ENCODE assay signal across 20 mouse cellular contexts in genomic region chr14:26973089-26973488, GRCm38 (mm10). TPM values are rescaled to one million over a fixed set of nuclear protein-coding genes. Genes with fewer than 3 reads are reported as not detected.
A peak's percentile ranks its signal among the peaks of the same experiment; 100 is the strongest.
DNase-seq lines count a peak whose midpoint lies in the region; ATAC-seq and TF ChIP-seq lines count a peak whose summit lies in the region.
"Had no signal": no experiment of that assay in that cellular context is flagged by ENCODE, and none has a peak within 500 bp of the region (broad histone marks: within the 10 kb centered on the region; RNA-seq: fewer than 3 reads in every experiment).

No protein-coding gene starts in this region.

- no peaks in the 10 kb centered on the region for H3K36me3 ChIP-seq in kidney, postnatal 0 days (ENCODE audit: insufficient read depth, low read length)
- H3K36me3 ChIP-seq in ES-E14 (ENCODE audit: control insufficient read depth, insufficient read depth, low read length, poor library complexity, severe bottlenecking): no peaks in the 10 kb centered on the region
- H3K36me3 ChIP-seq: heart, embryonic 12.5 days; midbrain, embryonic 10.5 days had no signal

- H3K9me3 ChIP-seq in kidney, postnatal 0 days (replicated peaks; ENCODE audit: low read length): no peaks in the 10 kb centered on the region
- H3K9me3 ChIP-seq in ES-E14 (ENCODE audit: control insufficient read depth, insufficient read depth, low read depth, low read length): no peaks in the 10 kb centered on the region
- H3K9me3 ChIP-seq: heart, embryonic 12.5 days; midbrain, embryonic 10.5 days had no signal

- in situ Hi-C loops in ES-E14 (cut with MboI; ENCODE audit: low sequenced_read_pairs in 2 of 2, unreplicated experiment in 2 of 2): no loop called here

- H3K4me2 ChIP-seq in kidney, postnatal 0 days (ENCODE audit: low read length): no peak overlapping the region
- H3K4me2 ChIP-seq: heart, embryonic 12.5 days; hindbrain, embryonic 14.5 days; lung, embryonic 14.5 days had no signal

- no peaks in the 10 kb centered on the region for H3K27me3 ChIP-seq in kidney, postnatal 0 days (ENCODE audit: insufficient read depth, low read length)
- H3K27me3 ChIP-seq: heart, embryonic 12.5 days had no signal

- WGBS in kidney, postnatal 0 days: 72% methylated on average over 2 of the region's 2 CpGs

- TF ChIP-seq CTCF in kidney, postnatal 0 days (IDR thresholded peaks at IDR 0.05; ENCODE audit: low read depth): peak; percentile 30; the same call in 1 of the 2 replicates

- H3K4me1 ChIP-seq in kidney, postnatal 0 days (replicated peaks; ENCODE audit: insufficient read depth, low read length): 0 out of 2 replicates have a peak, but pooled peaks cover 3% of the 10 kb centered on the region
- 0 out of 4 replicates have a peak, but pooled peaks cover 0 to 4% of the 10 kb centered on the region in 2 experiments for H3K4me1 ChIP-seq in ES-E14 (ENCODE audit: control insufficient read depth in 2 of 2, insufficient read depth in 2 of 2, low read length in 2 of 2, poor library complexity in 1 of 2)

- no peak overlapping the region for H3K27ac ChIP-seq in kidney, postnatal 0 days
- no peak overlapping the region for H3K27ac ChIP-seq in ES-E14 (ENCODE audit: insufficient read depth, low read depth, low read length, poor library complexity, severe bottlenecking)
- H3K27ac ChIP-seq: hindbrain, embryonic 14.5 days; macrophage; midbrain, embryonic 10.5 days had no signal

- DNase-seq in kidney, postnatal 0 days (ENCODE audit: low spot score): no peak
- DNase-seq in kidney, postnatal 25 days: no peak
- DNase-seq in A20 (ENCODE audit: low read depth, low spot score) (peak; percentile 41), ES-E14 (ENCODE audit: low read depth, low spot score) (no peak)
- DNase-seq in naive thymus-derived CD4-positive, alpha-beta T cell, adult 2 months (ENCODE audit: low read depth): peak; percentile 9
- no peak for DNase-seq in embryo, embryonic 10 days (ENCODE audit: low spot score)
- DNase-seq in retina, postnatal 1 day: no peak
- DNase-seq: cerebellum, adult 2 months; cerebellum, postnatal 36 days; heart, postnatal 36 days; left cerebral cortex, postnatal 4 days; lung, embryonic 14.5 days had no signal

- no peak overlapping the region for H3K9ac ChIP-seq in kidney, postnatal 0 days (ENCODE audit: low read depth, low read length)
- no peak overlapping the region for H3K9ac ChIP-seq in ES-E14 (ENCODE audit: insufficient read depth, low read depth, low read length, poor library complexity, severe bottlenecking)
- H3K9ac ChIP-seq: heart, embryonic 12.5 days; hindbrain, embryonic 14.5 days; lung, embryonic 14.5 days had no signal

- ATAC-seq in kidney, postnatal 0 days (replicated peaks; ENCODE audit: low FRiP score, low read depth): no peak
- ATAC-seq: intestine, embryonic 16.5 days had no signal

- H3K4me3 ChIP-seq in kidney, postnatal 0 days (replicated peaks; ENCODE audit: low read depth, low read length): no peak overlapping the region
- H3K4me3 ChIP-seq in ES-E14 (ENCODE audit: insufficient read depth in 1 of 2, low read depth in 1 of 2, low read length in 2 of 2, poor library complexity in 1 of 2, severe bottlenecking in 1 of 2): no peak overlapping the region
- H3K4me3 ChIP-seq: heart, embryonic 12.5 days; midbrain, embryonic 10.5 days had no signal

TF ChIP-seq in ES-E14, 5 proteins besides CTCF, POLR2A, EP300 and RAD21:
- TF ChIP-seq HCFC1 (IDR thresholded peaks at IDR 0.05; ENCODE audit: borderline replicate concordance, insufficient read depth, low read length) (no peak), ZC3H11A (IDR thresholded peaks at IDR 0.05; ENCODE audit: borderline replicate concordance, low read depth, low read length) (no peak), ZNF384 (IDR thresholded peaks at IDR 0.05; ENCODE audit: low read depth, low read length) (peak; percentile 90)
TF ChIP-seq in ES-E14: peak in this region for 1.

RNA-seq across cellular contexts. Expression of gene Appl1, which starts 2.1 kb away (rescaled TPM):
- 36.6 and 38.8 TPM in 2 replicates for polyA plus RNA-seq in kidney, postnatal 0 days (2015; fragmentation: Nextera tagmentation; extraction: Ambion mirVana)
- 16.0 and 16.1 TPM in 2 replicates for total RNA-seq in ES-E14 (2012; rRNA removed)

RNA-seq across cellular contexts. Expression of gene Hesx1, which starts 21.1 kb away (rescaled TPM):
- 1.9 and 2.3 TPM in 2 replicates for polyA plus RNA-seq in kidney, postnatal 0 days (2015; fragmentation: Nextera tagmentation; extraction: Ambion mirVana)
- total RNA-seq in ES-E14 (2012; rRNA removed): 0.31 TPM in 1 of 2 replicates, not detected in the other
- total RNA-seq: gastrocnemius, adult 8-10 months; heart, postnatal 36 days; layer of hippocampus, adult 18-20 months; left cerebral cortex, postnatal 4 days; liver, adult 2 months had no signal
- polyA plus RNA-seq: cerebellum, adult 2 months; liver, adult 2 months; lung, embryonic 14.5 days had no signal

Comparison
In these comparisons a context has a peak if more than half of its experiments do, and no peak if none do; other contexts are left out.
1. DNase-seq: peak in A20 (single experiment) and naive thymus-derived CD4-positive, alpha-beta T cell, adult 2 months (single experiment); none in kidney, postnatal 0 days (single experiment), kidney, postnatal 25 days (0 of 2), ES-E14 (single experiment), embryo, embryonic 10 days (single experiment) and retina, postnatal 1 day (single experiment).